Mouse (Mus musculus): ENCODE data around the gene Catsper2.

- TF ChIP-seq CTCF (IDR thresholded peaks at IDR 0.05; ENCODE audit: borderline replicate concordance, insufficient read depth, low read length) (no peak), POLR2A (IDR thresholded peaks at IDR 0.05; ENCODE audit: low read depth, low read length) (peak; percentile 14; the same call in 1 of the 2 replicates)
Measured at GRCm38 (mm10) chr2:121452990-121453389, 39.4 kb upstream of the Catsper2 start, which contains the start of gene Hypk.
